Mouse (Mus musculus) liver, postnatal 0 days (tissue): ENCODE data around the gene Pgd.

Experiments
- CTCF ChIP-seq: sonication (generic); IDR thresholded peaks from 2 replicates; pipeline ENCODE4 v1.5.1; 2016; ENCODE audit warnings: antibody characterized with exemption, low read depth
- EP300 ChIP-seq: IDR thresholded peaks from 2 replicates; pipeline ENCODE4 v1.6.1; 2016; ENCODE audit warnings: antibody characterized with exemption, low read depth, mild to moderate bottlenecking

DNA sequence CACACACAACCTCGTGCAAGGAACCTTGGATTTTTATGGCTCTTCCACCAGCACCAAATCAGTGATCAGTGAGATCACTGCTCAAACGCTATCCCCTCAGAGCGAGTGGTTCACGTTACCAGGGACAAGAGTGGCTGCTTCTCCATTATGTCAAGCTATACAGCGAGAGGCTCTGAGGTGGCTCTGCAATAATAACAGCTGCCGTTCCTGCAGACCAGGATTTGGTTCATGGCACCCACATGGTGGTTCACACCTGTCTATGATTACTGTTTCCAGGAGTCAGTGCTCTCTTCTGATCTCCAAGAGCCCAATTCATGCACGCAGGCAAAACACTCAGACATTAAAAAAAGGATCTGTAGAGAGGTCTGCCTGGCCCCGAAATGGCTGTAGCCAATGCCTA is 28.1 kb downstream of the Pgd start:
- TF ChIP-seq CTCF (no peak), EP300 (no peak)
